Mouse (Mus musculus) limb, embryonic 11.5 days (tissue): ENCODE measurements around the gene Sez6l2. TPM values are rescaled to one million over a fixed set of nuclear protein-coding genes. Genes with fewer than 3 reads are reported as not detected.

ENCODE experiments used
- ATAC-seq: fragments of 200-750 bp; cut with Nextera tagmentation; 2 replicates; pipeline ENCODE4 v1.8.0; 2017; ENCODE audit warnings: low read depth; ENCODE audit not compliant: insufficient number of reproducible peaks, low FRiP score, low TSS enrichment
- DNase-seq: peaks from one replicate; pipeline ENCODE4 v3.0.0-alpha.2; 2015; ENCODE audit warnings: low spot score
- H3K27ac ChIP-seq: fragments of 300-500 bp; sonication (generic); replicated peaks from 2 replicates; pipeline ENCODE4 v1.5.1; 2014; ENCODE audit warnings: low read depth, mild to moderate bottlenecking, low read length
- H3K27me3 ChIP-seq: fragments of 300-500 bp; sonication (generic); 2 replicates; pipeline ENCODE4 v1.6.1; 2014; ENCODE audit warnings: mild to moderate bottlenecking, low read length, mixed read lengths; ENCODE audit not compliant: control insufficient read depth, insufficient read depth
- H3K36me3 ChIP-seq: fragments of 300-500 bp; sonication (generic); 2 replicates; pipeline ENCODE4 v1.6.1; 2014; ENCODE audit warnings: mild to moderate bottlenecking, low read length, moderate library complexity, mixed read lengths; ENCODE audit not compliant: control insufficient read depth, insufficient read depth
- H3K4me1 ChIP-seq: fragments of 300-500 bp; sonication (generic); 2 replicates; pipeline ENCODE4 v1.6.1; 2014; ENCODE audit warnings: low read length, mixed read lengths; ENCODE audit not compliant: control insufficient read depth, insufficient read depth
- H3K4me2 ChIP-seq: fragments of 300-500 bp; sonication (generic); 2 replicates; pipeline ENCODE4 v1.6.1; 2014; ENCODE audit warnings: low read depth, mild to moderate bottlenecking, moderate library complexity; ENCODE audit not compliant: severe bottlenecking
- H3K4me3 ChIP-seq: fragments of 300-500 bp; sonication (generic); 2 replicates; pipeline ENCODE4 v1.5.1; 2014; ENCODE audit warnings: low read depth, low read length
- H3K9ac ChIP-seq: fragments of 300-500 bp; sonication (generic); 2 replicates; pipeline ENCODE4 v1.6.1; 2014; ENCODE audit warnings: mild to moderate bottlenecking, low read length
- H3K9me3 ChIP-seq: fragments of 300-500 bp; sonication (generic); 2 replicates; pipeline ENCODE4 v1.6.1; 2016; ENCODE audit warnings: low read length; ENCODE audit not compliant: control insufficient read depth
- WGBS: fragments of 180-500 bp; shearing (Covaris S2); extraction: QIAGEN DNeasy Blood & Tissue Kit; methylation state at CpG from one replicate; pipeline ENCODE4 v1.1.7; 2014; 5-methylcytosine and 5-hydroxymethylcytosine counted together
- polyA plus RNA-seq: library from polyadenylated mRNA; unstranded; fragments of >200 nt; fragmentation: Nextera tagmentation; extraction: Ambion mirVana; gene quantifications from 2 replicates; pipeline ENCODE4 v1.2.1, GENCODE M21; 2014

Gene Sez6l2
- polyA plus RNA-seq, 1 experiment from 2014 or later = 0.16 TPM

- ATAC-seq = no peak
- H3K4me2 ChIP-seq = no peak overlapping the region
- no peaks in the 10 kb centered on the region for H3K9me3 ChIP-seq
These were observed 31.2 kb downstream of the Sez6l2 start for GRCm38 (mm10) chr7:126981601-126982000.

GRCm38 (mm10) chr7:126982054-126982453, 31.7 kb downstream of the Sez6l2 start:
- ATAC-seq (no peak), DNase-seq (no peak)
- WGBS = 95% methylated on average over 4 of the region's 4 CpGs

More at GRCm38 (mm10) chr7:126981601-126982000, 31.2 kb downstream of the Sez6l2 start:
- Histone ChIP-seq H3K4me1 (no peaks in the 10 kb centered on the region), H3K27me3 (no peaks in the 10 kb centered on the region), H3K4me3 (no peak overlapping the region), H3K27ac (no peak overlapping the region), H3K36me3 (peaks cover 17% of the 10 kb centered on the region; the same call in 1 of the 2 replicates), H3K9ac (no peak overlapping the region)
- DNase-seq = no peak
- 92% methylated on average over 2 of the region's 2 CpGs for WGBS

GRCm38 (mm10) chr7:126983113-126983512, 32.8 kb downstream of the Sez6l2 start:
- Histone ChIP-seq H3K27ac (no peak overlapping the region), H3K36me3 (peaks cover 14% of the 10 kb centered on the region; the same call in 1 of the 2 replicates), H3K27me3 (no peaks in the 10 kb centered on the region), H3K4me3 (no peak overlapping the region), H3K4me1 (no peaks in the 10 kb centered on the region), H3K4me2 (no peak overlapping the region), H3K9ac (no peak overlapping the region), H3K9me3 (no peaks in the 10 kb centered on the region)
- ATAC-seq (no peak), DNase-seq (no peak)
- 85% methylated on average over 7 of the region's 7 CpGs for WGBS

More at GRCm38 (mm10) chr7:126982054-126982453, 31.7 kb downstream of the Sez6l2 start:
- Histone ChIP-seq H3K36me3 (peaks cover 17% of the 10 kb centered on the region; the same call in 1 of the 2 replicates), H3K4me3 (no peak overlapping the region), H3K27me3 (no peaks in the 10 kb centered on the region), H3K4me2 (no peak overlapping the region), H3K4me1 (no peaks in the 10 kb centered on the region), H3K9ac (no peak overlapping the region), H3K27ac (no peak overlapping the region), H3K9me3 (no peaks in the 10 kb centered on the region)

- no peak for DNase-seq
- Histone ChIP-seq H3K4me2 (no peak overlapping the region), H3K4me1 (no peaks in the 10 kb centered on the region), H3K9ac (no peak overlapping the region), H3K27me3 (no peaks in the 10 kb centered on the region), H3K27ac (no peak overlapping the region), H3K9me3 (no peaks in the 10 kb centered on the region), H3K4me3 (no peak overlapping the region), H3K36me3 (peaks cover 3% of the 10 kb centered on the region; the same call in 1 of the 2 replicates)
- 35% methylated on average over 10 of the region's 10 CpGs for WGBS
- ATAC-seq = no peak
These were observed 34.5 kb downstream of the Sez6l2 start for GRCm38 (mm10) chr7:126984667-126985444.

GRCm38 (mm10) chr7:126986319-126986718, 36.0 kb downstream of the Sez6l2 start:
- ATAC-seq = no peak
- H3K36me3 ChIP-seq = no peaks in the 10 kb centered on the region
- 40% methylated on average over 9 of the region's 9 CpGs for WGBS
- H3K4me3 ChIP-seq = no peak overlapping the region
- peak; percentile 36 for DNase-seq
- H3K4me2 ChIP-seq = no peak overlapping the region
- H3K9me3 ChIP-seq = no peaks in the 10 kb centered on the region
- no peak overlapping the region for H3K9ac ChIP-seq
- no peak overlapping the region for H3K27ac ChIP-seq
- H3K27me3 ChIP-seq = no peaks in the 10 kb centered on the region
- H3K4me1 ChIP-seq = no peaks in the 10 kb centered on the region

GRCm38 (mm10) chr7:126988816-126989215, 38.5 kb downstream of the Sez6l2 start:
- H3K27ac ChIP-seq = no peak overlapping the region
- H3K36me3 ChIP-seq = no peaks in the 10 kb centered on the region
- 74% methylated on average over 8 of the region's 8 CpGs for WGBS
- H3K9me3 ChIP-seq = no peaks in the 10 kb centered on the region
- H3K27me3 ChIP-seq = no peaks in the 10 kb centered on the region
- DNase-seq = no peak
- no peaks in the 10 kb centered on the region for H3K4me1 ChIP-seq
- no peak overlapping the region for H3K9ac ChIP-seq
- no peak overlapping the region for H3K4me2 ChIP-seq
- no peak for ATAC-seq
- H3K4me3 ChIP-seq = no peak overlapping the region

GRCm38 (mm10) chr7:126996449-126996848, 46.1 kb downstream of the Sez6l2 start:
- Histone ChIP-seq H3K9ac (no peak overlapping the region), H3K4me3 (no peak overlapping the region), H3K27me3 (no peaks in the 10 kb centered on the region), H3K4me2 (no peak overlapping the region), H3K4me1 (no peaks in the 10 kb centered on the region), H3K36me3 (no peaks in the 10 kb centered on the region; the same call in 1 of the 2 replicates), H3K27ac (no peak overlapping the region), H3K9me3 (no peaks in the 10 kb centered on the region)
- no peak for ATAC-seq
- WGBS = 83% methylated on average over 4 of the region's 4 CpGs
- DNase-seq = no peak

GRCm38 (mm10) chr7:126999568-126999967, 49.2 kb downstream of the Sez6l2 start:
- Histone ChIP-seq H3K4me3 (no peak overlapping the region), H3K4me1 (no peaks in the 10 kb centered on the region), H3K9ac (no peak overlapping the region), H3K36me3 (no peaks in the 10 kb centered on the region; the same call in 1 of the 2 replicates), H3K9me3 (no peaks in the 10 kb centered on the region), H3K27me3 (no peaks in the 10 kb centered on the region), H3K4me2 (no peak overlapping the region), H3K27ac (no peak overlapping the region)
- ATAC-seq = no peak
- WGBS = 77% methylated on average over 10 of the region's 10 CpGs
- DNase-seq = no peak
